Mouse (Mus musculus): ENCODE results near the gene Gm42669. TPM values are rescaled to one million over a fixed set of nuclear protein-coding genes. Genes with fewer than 3 reads are reported as not detected.

Gm42669 gene
- 0.47 and 0.60 TPM in 2 replicates for polyA plus RNA-seq (2015; fragmentation: Nextera tagmentation; extraction: Ambion mirVana)

DNA sequence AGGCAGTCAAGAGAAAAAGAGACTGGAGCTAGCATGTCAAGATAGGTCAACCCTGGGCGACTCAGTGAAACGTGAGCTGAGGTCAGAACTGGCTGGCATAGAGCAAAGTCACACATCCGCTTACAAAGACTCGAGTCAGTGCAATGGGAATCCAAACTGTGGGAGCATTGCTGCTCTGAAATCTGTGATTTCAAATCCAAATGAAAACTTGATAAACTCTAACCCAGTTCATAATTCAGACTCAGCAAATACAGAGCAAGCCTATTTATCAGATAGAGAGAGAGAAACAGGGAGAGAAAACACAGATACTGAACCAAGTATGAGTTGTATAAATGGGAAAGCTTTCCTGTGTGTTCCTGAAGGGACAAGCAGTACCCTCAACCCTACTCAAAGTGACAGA is at the start of gene Gm42669:
Gm42669 (plus strand) TSS at position 301 of the 400 bp plus-strand sequence.
- H3K9ac ChIP-seq, result no peak within 1 kb of the TSS
- no peak within 1 kb of the TSS for H3K4me3 ChIP-seq
- H3K27ac ChIP-seq (replicated peaks), result no peak within 1 kb of the TSS
- H3K36me3 ChIP-seq, result peaks cover 46% of the 10 kb centered on the region
- ATAC-seq (ENCODE audit: low read depth), result no peak
- H3K9me3 ChIP-seq, result no peaks in the 10 kb centered on the region
- 80% methylated on average over 4 of the region's 4 CpGs for WGBS
- H3K4me1 ChIP-seq (replicated peaks), result no peaks in the 10 kb centered on the region
- no peak within 1 kb of the TSS for H3K4me2 ChIP-seq
- no peaks in the 10 kb centered on the region for H3K27me3 ChIP-seq

DNA sequence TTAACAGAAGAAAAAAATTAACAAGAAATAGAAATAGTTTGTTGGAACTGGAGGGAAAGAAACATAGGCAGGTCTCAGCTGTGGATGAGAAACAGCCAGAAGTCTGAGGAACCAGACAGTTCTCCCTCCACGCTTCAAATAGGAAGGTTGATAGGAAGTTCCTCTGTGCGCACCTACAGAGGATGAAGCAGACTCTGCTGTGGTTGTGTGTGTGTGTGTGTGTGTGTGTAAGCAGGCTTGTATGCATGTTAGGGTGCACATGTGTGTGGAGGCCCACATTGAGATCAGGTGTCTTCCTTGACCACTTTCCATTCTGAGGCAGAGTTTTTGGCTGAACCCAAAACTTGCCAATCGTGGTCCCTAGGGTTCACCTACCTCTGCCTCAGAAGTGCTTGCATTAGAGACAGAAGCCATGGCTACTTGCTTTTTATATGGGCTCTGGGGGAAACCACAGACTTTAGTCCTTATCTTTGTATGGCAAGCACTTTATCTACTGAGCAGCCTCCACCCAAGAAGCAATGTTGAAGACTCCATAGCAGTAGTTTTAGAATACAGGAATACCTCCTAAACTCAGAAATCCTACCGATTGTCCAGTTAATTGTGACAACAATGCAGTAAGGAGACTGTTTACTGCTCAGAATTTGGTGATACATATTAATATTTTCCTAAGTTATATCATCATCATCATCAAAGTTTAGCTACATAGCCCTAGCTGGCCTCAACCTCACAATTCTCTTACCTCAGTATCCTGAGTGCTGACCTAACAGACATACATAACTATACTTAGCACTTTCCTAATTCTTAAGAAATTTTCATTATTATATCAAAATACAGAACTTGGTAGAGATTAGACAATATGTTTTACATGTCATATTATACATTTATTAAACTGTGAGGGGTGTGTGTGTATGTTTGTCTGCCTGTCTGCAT is 45.0 kb upstream of the Gm42669 start:
- 0 out of 2 replicates have a peak, but pooled peaks cover 3% of the 10 kb centered on the region for H3K36me3 ChIP-seq
- no peaks in the 10 kb centered on the region for H3K9me3 ChIP-seq
- H3K9ac ChIP-seq, result no peak overlapping the region
- 89% methylated on average over 4 of the region's 4 CpGs for WGBS
- no peak overlapping the region for H3K27ac ChIP-seq (replicated peaks)
- no peaks in the 10 kb centered on the region for H3K27me3 ChIP-seq
- no peaks in the 10 kb centered on the region for H3K4me1 ChIP-seq (replicated peaks)
- ATAC-seq (ENCODE audit: low read depth), result no peak
- H3K4me2 ChIP-seq, result no peak overlapping the region
- H3K4me3 ChIP-seq, result no peak overlapping the region

GRCm38 (mm10) chr5:107466501-107466900 is 40.9 kb upstream of the Gm42669 start:
- no peak for ATAC-seq (ENCODE audit: low read depth)
- H3K4me3 ChIP-seq, result no peak overlapping the region
- H3K27ac ChIP-seq (replicated peaks), result no peak overlapping the region
- no peak overlapping the region for H3K9ac ChIP-seq
- no peaks in the 10 kb centered on the region for H3K4me1 ChIP-seq (replicated peaks)
- no peaks in the 10 kb centered on the region for H3K27me3 ChIP-seq
- H3K36me3 ChIP-seq, result peaks cover 5% of the 10 kb centered on the region; the same call in 1 of the 2 replicates
- WGBS, result 34% methylated on average over 5 of the region's 5 CpGs
- H3K9me3 ChIP-seq, result no peaks in the 10 kb centered on the region
- no peak overlapping the region for H3K4me2 ChIP-seq

DNA sequence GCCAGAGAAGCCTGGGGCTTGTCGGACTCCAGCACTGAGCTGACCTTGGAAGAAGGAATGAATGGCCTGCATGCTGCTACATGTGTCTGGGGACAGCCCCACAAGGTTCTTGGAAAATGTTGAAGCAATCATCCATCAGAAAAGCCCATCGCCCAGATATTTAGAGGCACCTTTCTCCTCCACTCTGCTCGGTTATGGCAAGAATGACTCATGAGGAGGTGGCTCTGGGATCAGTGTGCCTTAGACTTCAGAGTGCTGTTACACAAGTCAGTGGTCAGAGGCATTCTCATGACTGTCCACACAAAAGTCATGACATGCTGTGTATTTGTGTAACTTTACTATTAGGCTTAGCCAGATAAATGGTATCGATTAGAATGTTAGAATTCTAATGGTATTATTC is 40.3 kb upstream of the Gm42669 start:
- Histone ChIP-seq H3K9me3 (no peaks in the 10 kb centered on the region), H3K36me3 (peaks cover 5% of the 10 kb centered on the region; the same call in 1 of the 2 replicates), H3K9ac (no peak overlapping the region), H3K27ac (replicated peaks) (no peak overlapping the region), H3K4me2 (no peak overlapping the region), H3K27me3 (no peaks in the 10 kb centered on the region), H3K4me3 (no peak overlapping the region), H3K4me1 (replicated peaks) (no peaks in the 10 kb centered on the region)
- 75% methylated on average over 4 of the region's 4 CpGs for WGBS
- ATAC-seq (ENCODE audit: low read depth), result no peak

GRCm38 (mm10) chr5:107470600-107471329 is 36.7 kb upstream of the Gm42669 start:
- H3K4me2 ChIP-seq, result no peak overlapping the region
- H3K4me3 ChIP-seq, result no peak overlapping the region
- WGBS, result 68% methylated on average over 10 of the region's 10 CpGs
- no peak for ATAC-seq (ENCODE audit: low read depth)
- peaks cover 14% of the 10 kb centered on the region for H3K36me3 ChIP-seq
- H3K9me3 ChIP-seq, result no peaks in the 10 kb centered on the region
- no peaks in the 10 kb centered on the region for H3K4me1 ChIP-seq (replicated peaks)
- H3K27me3 ChIP-seq, result no peaks in the 10 kb centered on the region
- no peak overlapping the region for H3K27ac ChIP-seq (replicated peaks)
- no peak overlapping the region for H3K9ac ChIP-seq

DNA sequence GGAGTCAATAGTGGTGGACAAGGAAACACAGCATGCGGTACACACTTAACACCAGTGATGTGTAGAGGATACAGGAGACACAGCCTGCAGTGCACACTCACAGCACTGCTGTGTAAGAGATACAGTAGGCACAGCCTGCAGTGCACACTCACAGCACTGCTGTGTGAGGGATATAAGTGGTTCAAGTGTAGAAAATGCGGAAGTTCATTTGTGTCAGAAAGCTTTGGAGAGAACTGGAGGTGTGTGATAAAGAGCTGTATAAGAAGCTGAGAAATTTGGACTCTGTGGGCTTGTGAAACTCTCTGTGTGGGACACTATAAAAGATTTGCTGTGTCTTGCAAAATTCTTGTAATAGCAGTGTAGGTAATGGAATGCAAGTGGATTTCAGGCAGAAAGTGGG is 27.2 kb upstream of the Gm42669 start:
- no peak overlapping the region for H3K4me2 ChIP-seq
- no peaks in the 10 kb centered on the region for H3K9me3 ChIP-seq
- no peak overlapping the region for H3K4me3 ChIP-seq
- WGBS, result 95% methylated on average over 2 of the region's 2 CpGs
- peaks cover 4% of the 10 kb centered on the region for H3K36me3 ChIP-seq
- no peaks in the 10 kb centered on the region for H3K27me3 ChIP-seq
- H3K9ac ChIP-seq, result no peak overlapping the region
- no peak for ATAC-seq (ENCODE audit: low read depth)
- H3K27ac ChIP-seq (replicated peaks), result no peak overlapping the region
- H3K4me1 ChIP-seq (replicated peaks), result no peaks in the 10 kb centered on the region

DNA sequence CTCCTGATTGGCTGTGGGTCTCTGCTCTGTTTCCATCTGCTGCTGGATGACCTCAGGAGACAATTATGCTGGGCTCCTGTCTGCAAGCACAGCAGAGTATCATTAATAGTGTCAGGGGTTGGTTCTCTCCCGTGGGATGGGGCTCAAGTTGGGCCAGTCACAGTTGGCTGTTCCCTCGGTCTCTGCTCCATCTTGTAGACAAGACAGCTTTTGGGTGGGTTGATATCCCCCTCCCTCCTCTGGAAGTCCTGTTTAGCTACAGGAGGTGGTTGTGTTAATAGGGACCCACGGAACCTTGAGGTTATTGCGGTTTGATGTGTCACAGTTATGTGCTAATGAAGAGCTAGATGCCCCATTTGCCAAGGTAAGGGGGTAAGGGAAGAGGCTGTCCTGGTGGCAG is 18.4 kb upstream of the Gm42669 start:
- Histone ChIP-seq H3K9me3 (no peaks in the 10 kb centered on the region), H3K9ac (no peak overlapping the region), H3K27ac (replicated peaks) (no peak overlapping the region), H3K4me1 (replicated peaks) (no peaks in the 10 kb centered on the region), H3K27me3 (no peaks in the 10 kb centered on the region), H3K36me3 (no peaks in the 10 kb centered on the region), H3K4me2 (no peak overlapping the region), H3K4me3 (no peak overlapping the region)
- 72% methylated on average over 4 of the region's 4 CpGs for WGBS
- no peak for ATAC-seq (ENCODE audit: low read depth)

GRCm38 (mm10) chr5:107491036-107491435 is 16.4 kb upstream of the Gm42669 start:
- no peak for ATAC-seq (ENCODE audit: low read depth)
- Histone ChIP-seq H3K4me3 (no peak overlapping the region), H3K9me3 (no peaks in the 10 kb centered on the region; the same call in 1 of the 2 replicates), H3K9ac (no peak overlapping the region), H3K4me2 (no peak overlapping the region), H3K27ac (replicated peaks) (no peak overlapping the region), H3K36me3 (no peaks in the 10 kb centered on the region), H3K27me3 (no peaks in the 10 kb centered on the region), H3K4me1 (replicated peaks) (no peaks in the 10 kb centered on the region)
- WGBS, result 76% methylated on average over 9 of the region's 9 CpGs

- Histone ChIP-seq H3K4me1 (replicated peaks) (no peaks in the 10 kb centered on the region), H3K36me3 (no peaks in the 10 kb centered on the region), H3K9me3 (no peaks in the 10 kb centered on the region; the same call in 1 of the 2 replicates), H3K27ac (replicated peaks) (no peak overlapping the region), H3K4me2 (no peak overlapping the region), H3K4me3 (no peak overlapping the region), H3K9ac (no peak overlapping the region), H3K27me3 (no peaks in the 10 kb centered on the region)
- ATAC-seq (ENCODE audit: low read depth), result no peak
- 92% methylated on average over 2 of the region's 2 CpGs for WGBS
Measured at GRCm38 (mm10) chr5:107492471-107492870, 14.9 kb upstream of the Gm42669 start.

GRCm38 (mm10) chr5:107494759-107495158 is 12.7 kb upstream of the Gm42669 start:
- WGBS, result 94% methylated on average over 5 of the region's 5 CpGs
- Histone ChIP-seq H3K27ac (replicated peaks) (no peak overlapping the region), H3K4me3 (no peak overlapping the region), H3K36me3 (no peaks in the 10 kb centered on the region), H3K4me1 (replicated peaks) (peaks cover 16% of the 10 kb centered on the region), H3K27me3 (no peaks in the 10 kb centered on the region), H3K9me3 (no peaks in the 10 kb centered on the region; the same call in 1 of the 2 replicates), H3K4me2 (no peak overlapping the region), H3K9ac (no peak overlapping the region)
- ATAC-seq (ENCODE audit: low read depth), result no peak

GRCm38 (mm10) chr5:107496047-107496446 is 11.4 kb upstream of the Gm42669 start:
- H3K36me3 ChIP-seq, result 0 out of 2 replicates have a peak, but pooled peaks cover 1% of the 10 kb centered on the region
- WGBS, result 82% methylated on average over 2 of the region's 2 CpGs
- no peak for ATAC-seq (ENCODE audit: low read depth)
- no peaks in the 10 kb centered on the region for H3K27me3 ChIP-seq
- no peak overlapping the region for H3K4me2 ChIP-seq
- H3K9ac ChIP-seq, result no peak overlapping the region
- no peak overlapping the region for H3K4me3 ChIP-seq
- H3K9me3 ChIP-seq, result no peaks in the 10 kb centered on the region; the same call in 1 of the 2 replicates
- peaks cover 20% of the 10 kb centered on the region for H3K4me1 ChIP-seq (replicated peaks)
- no peak overlapping the region for H3K27ac ChIP-seq (replicated peaks)

Data from neural tube, embryonic 13.5 days (tissue).